Mouse (Mus musculus): ENCODE measurements around the gene Scyl2. TPM values are rescaled to one million over a fixed set of nuclear protein-coding genes. Genes with fewer than 3 reads are reported as not detected.
"Not testable (repeated sequence)": the region's sequence is repeated elsewhere in the genome, so short reads cannot be mapped to it uniquely, and the experiment has no call there.

The Scyl2 gene
- polyA plus RNA-seq, 1 experiment from 2014 or later, result 40.2 TPM

GRCm38 (mm10) chr10:89679448-89679847 is 6.6 kb downstream of the Scyl2 start:
- CTCF ChIA-PET, result interaction anchor here (1.1 kb wide), 1 partner anchor 15 kb away, joined by 3 read pairs; no protein-coding TSS in a partner anchor
- in situ Hi-C loops (cut with MboI; ENCODE audit: low pct_unique_long_range_greater_than_20kb), result no loop called here

GRCm38 (mm10) chr10:89678054-89678453 is 8.0 kb downstream of the Scyl2 start:
- ATAC-seq (no peak), DNase-seq (ENCODE audit: low read depth, low spot score) (no peak)
- POLR2A ChIA-PET, result no interaction called here
- H3K27me3 ChIP-seq, result no peaks in the 10 kb centered on the region
- CTCF ChIA-PET, result interaction anchor here (1.3 kb wide), 1 partner anchor 9 kb away, joined by 3 read pairs; no protein-coding TSS in a partner anchor
- TF ChIP-seq CTCF (IDR thresholded peaks at IDR 0.05), result no peak
- in situ Hi-C loops (cut with MboI; ENCODE audit: low pct_unique_long_range_greater_than_20kb), result no loop called here

More at GRCm38 (mm10) chr10:89679448-89679847, 6.6 kb downstream of the Scyl2 start:
- POLR2A ChIA-PET, result interaction anchor here (0.6 kb wide), 1 partner anchor 147 kb away, joined by 3 read pairs; no protein-coding TSS in a partner anchor
- ATAC-seq, result no peak
- no peak for TF ChIP-seq CTCF (IDR thresholded peaks at IDR 0.05)
- H3K27me3 ChIP-seq, result no peaks in the 10 kb centered on the region
- DNase-seq (ENCODE audit: low read depth, low spot score), result no peak

- CTCF ChIA-PET, result interaction anchor here (1.3 kb wide), 1 partner anchor 8 kb away, joined by 3 read pairs; no protein-coding TSS in a partner anchor
- ATAC-seq (no peak), DNase-seq (ENCODE audit: low read depth, low spot score) (no peak)
- no peak for TF ChIP-seq CTCF (IDR thresholded peaks at IDR 0.05)
- POLR2A ChIA-PET, result no interaction called here
- in situ Hi-C loops (cut with MboI; ENCODE audit: low pct_unique_long_range_greater_than_20kb), result no loop called here
- no peaks in the 10 kb centered on the region for H3K27me3 ChIP-seq
These were observed 9.5 kb downstream of the Scyl2 start for GRCm38 (mm10) chr10:89676609-89677008.

GRCm38 (mm10) chr10:89670371-89670770 is 15.7 kb downstream of the Scyl2 start:
- CTCF ChIA-PET, result interaction anchor here (1.2 kb wide), 1 partner anchor 11 kb away, joined by 3 read pairs; no protein-coding TSS in a partner anchor
- ATAC-seq; H3K27me3 ChIP-seq; DNase-seq (ENCODE audit: low read depth, low spot score); in situ Hi-C loops (cut with MboI; ENCODE audit: low pct_unique_long_range_greater_than_20kb): not testable (repeated sequence)
- POLR2A ChIA-PET, result interaction anchor here (0.6 kb wide), 1 partner anchor 9 kb away, joined by 3 read pairs; no protein-coding TSS in a partner anchor

- DNase-seq (ENCODE audit: low read depth, low spot score) (no peak), ATAC-seq (no peak)
- no peak for TF ChIP-seq CTCF (IDR thresholded peaks at IDR 0.05)
- ChIA-PET POLR2A (no interaction called here), CTCF (interaction anchor here (1.5 to 2.0 kb wide), 2 partner anchors 10 to 14 kb away, joined by 4 to 8 read pairs; no protein-coding TSS in a partner anchor)
- no peaks in the 10 kb centered on the region for H3K27me3 ChIP-seq
- in situ Hi-C loops (cut with MboI; ENCODE audit: low pct_unique_long_range_greater_than_20kb), result no loop called here
These were observed 18.5 kb downstream of the Scyl2 start for GRCm38 (mm10) chr10:89667571-89667970.

GRCm38 (mm10) chr10:89665679-89666078 is 20.4 kb downstream of the Scyl2 start:
- ATAC-seq (no peak), DNase-seq (ENCODE audit: low read depth, low spot score) (no peak)
- no peaks in the 10 kb centered on the region for H3K27me3 ChIP-seq
- ChIA-PET CTCF (interaction anchor here (1.9 kb wide), 1 partner anchor 36 kb away, joined by 5 read pairs; no protein-coding TSS in a partner anchor), POLR2A (no interaction called here)
- in situ Hi-C loops (cut with MboI; ENCODE audit: low pct_unique_long_range_greater_than_20kb), result no loop called here
- no peak for TF ChIP-seq CTCF (IDR thresholded peaks at IDR 0.05)

- in situ Hi-C loops (cut with MboI; ENCODE audit: low pct_unique_long_range_greater_than_20kb), result no loop called here
- CTCF ChIA-PET, result interaction anchor here (1.2 to 1.9 kb wide), 3 partner anchors 14 to 203 kb away, joined by 3 to 5 read pairs (median 4); no protein-coding TSS in a partner anchor
- no peak for TF ChIP-seq CTCF (IDR thresholded peaks at IDR 0.05)
- POLR2A ChIA-PET, result no interaction called here
- ATAC-seq, result no peak
- DNase-seq (ENCODE audit: low read depth, low spot score), result no peak
- no peaks in the 10 kb centered on the region for H3K27me3 ChIP-seq
These were observed 21.0 kb downstream of the Scyl2 start for GRCm38 (mm10) chr10:89664977-89665645.

- no peak for TF ChIP-seq CTCF (IDR thresholded peaks at IDR 0.05)
- DNase-seq (ENCODE audit: low read depth, low spot score) (no peak), ATAC-seq (no peak)
- CTCF ChIA-PET, result interaction anchor here (1.6 kb wide), 2 partner anchors 9 to 12 kb away, joined by 3 to 4 read pairs; no protein-coding TSS in a partner anchor
- POLR2A ChIA-PET, result no interaction called here
- in situ Hi-C loops (cut with MboI; ENCODE audit: low pct_unique_long_range_greater_than_20kb), result no loop called here
- H3K27me3 ChIP-seq, result no peaks in the 10 kb centered on the region
These were observed 29.7 kb downstream of the Scyl2 start for GRCm38 (mm10) chr10:89656366-89656765.

- CTCF ChIA-PET, result interaction anchor here (1.4 to 2.4 kb wide), 3 partner anchors 10 to 15 kb away, joined by 3 to 8 read pairs (median 5); no protein-coding TSS in a partner anchor
- no peak for ATAC-seq
- H3K27me3 ChIP-seq, result no peaks in the 10 kb centered on the region
- in situ Hi-C loops (cut with MboI; ENCODE audit: low pct_unique_long_range_greater_than_20kb), result no loop called here
- no peak for DNase-seq (ENCODE audit: low read depth, low spot score)
- POLR2A ChIA-PET, result no interaction called here
- no peak for TF ChIP-seq CTCF (IDR thresholded peaks at IDR 0.05)
These were observed 33.2 kb downstream of the Scyl2 start for GRCm38 (mm10) chr10:89652912-89653311.

- ChIA-PET CTCF (interaction anchor here (1.0 kb wide), 1 partner anchor 10 kb away, joined by 3 read pairs; no protein-coding TSS in a partner anchor), POLR2A (no interaction called here)
- TF ChIP-seq CTCF (IDR thresholded peaks at IDR 0.05), result no peak
- H3K27me3 ChIP-seq, result no peaks in the 10 kb centered on the region
- no peak for DNase-seq (ENCODE audit: low read depth, low spot score)
- ATAC-seq, result no peak
- in situ Hi-C loops (cut with MboI; ENCODE audit: low pct_unique_long_range_greater_than_20kb), result no loop called here
These were observed 34.4 kb downstream of the Scyl2 start for GRCm38 (mm10) chr10:89651691-89652090.

- CTCF ChIA-PET, result no interaction called here
- in situ Hi-C loops (cut with MboI; ENCODE audit: low pct_unique_long_range_greater_than_20kb), result no loop called here
- TF ChIP-seq CTCF (IDR thresholded peaks at IDR 0.05), result no peak
- POLR2A ChIA-PET, result no interaction called here
- H3K27me3 ChIP-seq, result no peaks in the 10 kb centered on the region
- DNase-seq (ENCODE audit: low read depth, low spot score), result no peak
- ATAC-seq, result no peak
These were observed 39.2 kb downstream of the Scyl2 start for GRCm38 (mm10) chr10:89646918-89647317.

Data from Patski (cell line).